Comparison of ENCODE assay signal across 8 mouse cellular contexts in the genomic region with DNA sequence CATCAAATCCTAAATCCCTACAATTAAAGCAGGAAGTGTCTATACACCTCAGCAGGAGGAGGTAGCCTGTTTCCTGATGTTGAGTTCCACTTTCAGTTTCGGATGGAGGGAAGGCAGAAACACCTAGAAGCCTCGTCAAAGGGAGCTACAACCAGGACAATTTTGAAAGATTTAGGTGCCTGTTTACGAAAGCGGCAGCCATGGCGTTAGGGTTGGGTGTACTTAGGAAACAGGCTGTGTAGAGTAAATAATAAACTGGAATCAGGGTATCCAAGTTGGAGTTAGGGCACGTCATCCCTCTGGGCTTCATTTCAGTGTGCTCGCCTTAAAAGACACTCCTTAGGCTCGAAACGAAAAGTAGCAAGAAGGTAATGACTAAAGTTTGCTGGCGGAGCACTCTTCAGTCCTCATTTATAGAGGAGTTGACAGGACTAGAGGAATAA. TPM values are rescaled to one million over a fixed set of nuclear protein-coding genes. Genes with fewer than 3 reads are reported as not detected.
A peak's percentile ranks its signal among the peaks of the same experiment; 100 is the strongest.
DNase-seq lines count a peak whose midpoint lies in the region; ATAC-seq and TF ChIP-seq lines count a peak whose summit lies in the region.

No protein-coding gene starts in this region.

- H3K4me2 ChIP-seq in liver, embryonic 16.5 days (ENCODE audit: low read depth, low read length): peak overlapping the region; percentile 65
- H3K4me2 ChIP-seq in neural tube, embryonic 15.5 days: peak overlapping the region; percentile 83

- H3K4me3 ChIP-seq in E14TG2a.4 (replicated peaks; ENCODE audit: low read length): peak overlapping the region; percentile 95
- H3K4me3 ChIP-seq in liver, embryonic 16.5 days (ENCODE audit: low read depth, low read length): peak overlapping the region; percentile 73
- peak overlapping the region; percentile 72 for H3K4me3 ChIP-seq in neural tube, embryonic 15.5 days (replicated peaks)

- peak overlapping the region; percentile 74 for H3K9ac ChIP-seq in liver, embryonic 16.5 days (ENCODE audit: low read depth, low read length)
- peak overlapping the region; percentile 74 for H3K9ac ChIP-seq in neural tube, embryonic 15.5 days (replicated peaks)

- H3K27ac ChIP-seq in liver, embryonic 16.5 days (ENCODE audit: low read length): peak overlapping the region; percentile 76
- peak overlapping the region; percentile 78 for H3K27ac ChIP-seq in neural tube, embryonic 15.5 days (replicated peaks)

- H3K9me3 ChIP-seq in E14TG2a.4 (ENCODE audit: low read length): no peaks in the 10 kb centered on the region
- no peaks in the 10 kb centered on the region for H3K9me3 ChIP-seq in liver, embryonic 16.5 days (replicated peaks; ENCODE audit: control insufficient read depth, low read length)
- H3K9me3 ChIP-seq in neural tube, embryonic 15.5 days (replicated peaks): no peaks in the 10 kb centered on the region

- peak; percentile 58 for DNase-seq in 416B (ENCODE audit: low read depth)
- peak; percentile 89 for DNase-seq in induced T-regulatory cell, adult 2 months (ENCODE audit: low read depth)
- DNase-seq in gastrocnemius, adult 8-10 months (ENCODE audit: low spot score in 2 of 2): no peak
- DNase-seq in gastrocnemius, postnatal 36 days: no peak

- no peaks in the 10 kb centered on the region for H3K27me3 ChIP-seq in E14TG2a.4 (ENCODE audit: insufficient read depth, low read length)
- H3K27me3 ChIP-seq in liver, embryonic 16.5 days (ENCODE audit: control insufficient read depth, insufficient read depth, low read depth, low read length): no peaks in the 10 kb centered on the region
- H3K27me3 ChIP-seq in neural tube, embryonic 15.5 days (replicated peaks): no peaks in the 10 kb centered on the region

- under 1% methylated on average over 10 of the region's 10 CpGs for WGBS in liver, embryonic 16.5 days (ENCODE audit: insufficient replicate concordance)
- 3% methylated on average over 10 of the region's 10 CpGs for WGBS in neural tube, embryonic 15.5 days

- no peak for TF ChIP-seq CTCF in E14TG2a.4 (conservative IDR thresholded peaks at IDR 0.05; ENCODE audit: low read length)

- peaks cover 38% of the 10 kb centered on the region for H3K36me3 ChIP-seq in E14TG2a.4 (ENCODE audit: insufficient read depth, low read length)
- H3K36me3 ChIP-seq in liver, embryonic 16.5 days (ENCODE audit: control insufficient read depth, insufficient read depth): peaks cover 12% of the 10 kb centered on the region
- peaks cover 26% of the 10 kb centered on the region for H3K36me3 ChIP-seq in neural tube, embryonic 15.5 days

- ATAC-seq in erythroid progenitor cell, adult 5-6 weeks (replicated peaks; ENCODE audit: low FRiP score, poor library complexity, severe bottlenecking): peak; percentile 35
- ATAC-seq in liver, embryonic 16.5 days (ENCODE audit: low read depth): peak; percentile 7
- ATAC-seq in neural tube, embryonic 15.5 days (ENCODE audit: low FRiP score): no peak; the same call in 1 of the 2 replicates

- H3K4me1 ChIP-seq in E14TG2a.4 (replicated peaks; ENCODE audit: low read depth, low read length): peaks cover 39% of the 10 kb centered on the region
- H3K4me1 ChIP-seq in liver, embryonic 16.5 days (ENCODE audit: control insufficient read depth, low read depth, low read length): peaks cover 7% of the 10 kb centered on the region
- H3K4me1 ChIP-seq in neural tube, embryonic 15.5 days: peaks cover 12% of the 10 kb centered on the region

- intact Hi-C loops in gastrocnemius, postnatal 36 days (cut with DNase I): no loop called here

RNA-seq across cellular contexts. Expression of gene Tbrg1, which starts 0.7 kb away (rescaled TPM):
- total RNA-seq in erythroid progenitor cell, adult 5-6 weeks (2015; ENCODE audit: low replicate concordance): 16.9 and 30.6 TPM in 2 replicates
- 19.5 and 25.8 TPM in 2 replicates for total RNA-seq in erythroid progenitor cell, adult 5-6 weeks (2017; ENCODE audit: low replicate concordance)
- 45.6 and 46.7 TPM in 2 replicates for polyA plus RNA-seq in liver, embryonic 16.5 days (2015; fragmentation: Nextera tagmentation; extraction: Ambion mirVana)
- polyA plus RNA-seq in neural tube, embryonic 15.5 days (2015; fragmentation: Nextera tagmentation; extraction: Ambion mirVana): 87.5 and 94.9 TPM in 2 replicates
- total RNA-seq in gastrocnemius, adult 8-10 months (2022): 10 to 100 TPM; 27.5 to 33.7 (median 28.8) TPM
- total RNA-seq in gastrocnemius, postnatal 36 days (2021): 10 to 100 TPM; 27.7 to 32.7 TPM

RNA-seq across cellular contexts. Expression of gene Panx3, which starts 12.6 kb away (rescaled TPM):
- total RNA-seq in erythroid progenitor cell, adult 5-6 weeks (2015; ENCODE audit: low replicate concordance): not detected in 2 replicates
- not detected in 2 replicates for total RNA-seq in erythroid progenitor cell, adult 5-6 weeks (2017; ENCODE audit: low replicate concordance)
- polyA plus RNA-seq in liver, embryonic 16.5 days (2015; fragmentation: Nextera tagmentation; extraction: Ambion mirVana): not detected in 2 replicates
- polyA plus RNA-seq in neural tube, embryonic 15.5 days (2015; fragmentation: Nextera tagmentation; extraction: Ambion mirVana): 0.47 and 1.1 TPM in 2 replicates
- total RNA-seq in gastrocnemius, adult 8-10 months (2022): not detected
- total RNA-seq in gastrocnemius, postnatal 36 days (2021): not detected

RNA-seq across cellular contexts. Expression of gene Spa17, which starts 42.9 kb away (rescaled TPM):
- not detected in 2 replicates for total RNA-seq in erythroid progenitor cell, adult 5-6 weeks (2015; ENCODE audit: low replicate concordance)
- 11.6 TPM in 1 of 2 replicates, not detected in the other for total RNA-seq in erythroid progenitor cell, adult 5-6 weeks (2017; ENCODE audit: low replicate concordance)
- 1.9 and 2.1 TPM in 2 replicates for polyA plus RNA-seq in liver, embryonic 16.5 days (2015; fragmentation: Nextera tagmentation; extraction: Ambion mirVana)
- 7.4 and 11.0 TPM in 2 replicates for polyA plus RNA-seq in neural tube, embryonic 15.5 days (2015; fragmentation: Nextera tagmentation; extraction: Ambion mirVana)
- 1 to 10 TPM; 1.6 to 3.1 (median 2.2) TPM for total RNA-seq in gastrocnemius, adult 8-10 months (2022)
- total RNA-seq in gastrocnemius, postnatal 36 days (2021): 1 to 10 TPM; 2.6 to 3.2 TPM

RNA-seq across cellular contexts. Expression of gene Olfr160, which starts 59.6 kb away (rescaled TPM):
- total RNA-seq in erythroid progenitor cell, adult 5-6 weeks (2015; ENCODE audit: low replicate concordance): not detected in 2 replicates
- total RNA-seq in erythroid progenitor cell, adult 5-6 weeks (2017; ENCODE audit: low replicate concordance): not detected in 2 replicates
- not detected in 2 replicates for polyA plus RNA-seq in liver, embryonic 16.5 days (2015; fragmentation: Nextera tagmentation; extraction: Ambion mirVana)
- polyA plus RNA-seq in neural tube, embryonic 15.5 days (2015; fragmentation: Nextera tagmentation; extraction: Ambion mirVana): not detected in 2 replicates
- total RNA-seq in gastrocnemius, adult 8-10 months (2022): not detected
- not detected for total RNA-seq in gastrocnemius, postnatal 36 days (2021)

Comparison
In these comparisons a context has a peak if more than half of its experiments do, and no peak if none do; other contexts are left out.
1. DNase-seq: peak in 416B (single experiment) and induced T-regulatory cell, adult 2 months (single experiment); none in gastrocnemius, adult 8-10 months (0 of 2) and gastrocnemius, postnatal 36 days (0 of 2).
2. Peak in every context shown above with its lines, with median percentiles within 50 percentile points of each other: H3K4me3 ChIP-seq.